Mouse (Mus musculus): ENCODE measurements around the gene Gm44973. TPM values are rescaled to one million over a fixed set of nuclear protein-coding genes. Genes with fewer than 3 reads are reported as not detected.

The Gm44973 gene
- polyA plus RNA-seq, 1 experiment from 2014 or later = 3.6 TPM

GRCm38 (mm10) chr7:5038109-5038732 lies 22.9 kb downstream of the Gm44973 start, which contains the start of gene Zfp784:
Gene Zfp784 (minus strand): TSS chr7:5038446.
- H3K36me3 ChIP-seq (ENCODE audit: control insufficient read depth, insufficient read depth, low read length) = peaks cover 17% of the 10 kb centered on the region
- H3K4me1 ChIP-seq (ENCODE audit: control insufficient read depth, insufficient read depth, low read length) = peaks cover 6% of the 10 kb centered on the region
- H3K4me3 ChIP-seq (ENCODE audit: low read length) = peak within 1 kb of the TSS; percentile 71
- peak; percentile 99 for ATAC-seq
- H3K27ac ChIP-seq (ENCODE audit: low read length) = peak within 1 kb of the TSS; percentile 98
- no peaks in the 10 kb centered on the region for H3K27me3 ChIP-seq (replicated peaks; ENCODE audit: control insufficient read depth, insufficient read depth, low read length)
- peak within 1 kb of the TSS; percentile 84 for H3K9ac ChIP-seq (ENCODE audit: low read depth, low read length)
- H3K4me2 ChIP-seq (ENCODE audit: low read depth, low read length) = peak within 1 kb of the TSS; percentile 50
- no peaks in the 10 kb centered on the region; the same call in 1 of the 2 replicates for H3K9me3 ChIP-seq (ENCODE audit: control insufficient read depth, low read length)
- WGBS = under 1% methylated on average over 48 of the region's 48 CpGs

- H3K36me3 ChIP-seq (ENCODE audit: control insufficient read depth, insufficient read depth, low read length) = peaks cover 17% of the 10 kb centered on the region
- no peaks in the 10 kb centered on the region for H3K27me3 ChIP-seq (replicated peaks; ENCODE audit: control insufficient read depth, insufficient read depth, low read length)
- H3K4me1 ChIP-seq (ENCODE audit: control insufficient read depth, insufficient read depth, low read length) = peaks cover 6% of the 10 kb centered on the region
- H3K4me2 ChIP-seq (ENCODE audit: low read depth, low read length) = peak overlapping the region; percentile 50
- ATAC-seq = no peak
- WGBS = 24% methylated on average over 5 of the region's 5 CpGs
- H3K9ac ChIP-seq (ENCODE audit: low read depth, low read length) = peak overlapping the region; percentile 84
- H3K9me3 ChIP-seq (ENCODE audit: control insufficient read depth, low read length) = no peaks in the 10 kb centered on the region; the same call in 1 of the 2 replicates
- peak overlapping the region; percentile 98 for H3K27ac ChIP-seq (ENCODE audit: low read length)
- H3K4me3 ChIP-seq (ENCODE audit: low read length) = peak overlapping the region; percentile 71
Measured at GRCm38 (mm10) chr7:5038940-5039339, 23.6 kb downstream of the Gm44973 start.

GRCm38 (mm10) chr7:5044981-5045380 lies 29.7 kb downstream of the Gm44973 start:
- H3K27me3 ChIP-seq (replicated peaks; ENCODE audit: control insufficient read depth, insufficient read depth, low read length) = no peaks in the 10 kb centered on the region
- 79% methylated on average over 2 of the region's 2 CpGs for whole genome bisulfite sequencing

GRCm38 (mm10) chr7:5046112-5046511 lies 30.8 kb downstream of the Gm44973 start:
- Histone ChIP-seq H3K4me3 (ENCODE audit: low read length) (no peak overlapping the region), H3K9me3 (ENCODE audit: control insufficient read depth, low read length) (no peaks in the 10 kb centered on the region), H3K9ac (ENCODE audit: low read depth, low read length) (no peak overlapping the region), H3K4me1 (ENCODE audit: control insufficient read depth, insufficient read depth, low read length) (peaks cover 7% of the 10 kb centered on the region; the same call in 1 of the 2 replicates), H3K36me3 (ENCODE audit: control insufficient read depth, insufficient read depth, low read length) (no peaks in the 10 kb centered on the region), H3K4me2 (ENCODE audit: low read depth, low read length) (no peak overlapping the region), H3K27me3 (replicated peaks; ENCODE audit: control insufficient read depth, insufficient read depth, low read length) (0 out of 2 replicates have a peak, but pooled peaks cover 3% of the 10 kb centered on the region), H3K27ac (ENCODE audit: low read length) (no peak overlapping the region)
- WGBS = 82% methylated on average over 2 of the region's 2 CpGs
- ATAC-seq = no peak

More at GRCm38 (mm10) chr7:5044981-5045380, 29.7 kb downstream of the Gm44973 start:
- H3K4me3 ChIP-seq (ENCODE audit: low read length) = no peak overlapping the region
- H3K27ac ChIP-seq (ENCODE audit: low read length) = no peak overlapping the region
- H3K36me3 ChIP-seq (ENCODE audit: control insufficient read depth, insufficient read depth, low read length) = no peaks in the 10 kb centered on the region
- ATAC-seq = no peak
- H3K9ac ChIP-seq (ENCODE audit: low read depth, low read length) = no peak overlapping the region
- H3K4me2 ChIP-seq (ENCODE audit: low read depth, low read length) = no peak overlapping the region
- H3K9me3 ChIP-seq (ENCODE audit: control insufficient read depth, low read length) = no peaks in the 10 kb centered on the region
- no peaks in the 10 kb centered on the region for H3K4me1 ChIP-seq (ENCODE audit: control insufficient read depth, insufficient read depth, low read length)

GRCm38 (mm10) chr7:5047313-5047712 lies 32.0 kb downstream of the Gm44973 start:
- Histone ChIP-seq H3K9ac (ENCODE audit: low read depth, low read length) (no peak overlapping the region), H3K9me3 (ENCODE audit: control insufficient read depth, low read length) (no peaks in the 10 kb centered on the region), H3K4me1 (ENCODE audit: control insufficient read depth, insufficient read depth, low read length) (peaks cover 10% of the 10 kb centered on the region), H3K36me3 (ENCODE audit: control insufficient read depth, insufficient read depth, low read length) (no peaks in the 10 kb centered on the region), H3K4me3 (ENCODE audit: low read length) (no peak overlapping the region), H3K27me3 (replicated peaks; ENCODE audit: control insufficient read depth, insufficient read depth, low read length) (peaks cover 8% of the 10 kb centered on the region; the same call in 1 of the 2 replicates), H3K4me2 (ENCODE audit: low read depth, low read length) (no peak overlapping the region), H3K27ac (ENCODE audit: low read length) (no peak overlapping the region)
- WGBS = 23% methylated on average over 2 of the region's 2 CpGs
- no peak for ATAC-seq

- peaks cover 47% of the 10 kb centered on the region for H3K27me3 ChIP-seq (replicated peaks; ENCODE audit: control insufficient read depth, insufficient read depth, low read length)
- H3K4me1 ChIP-seq (ENCODE audit: control insufficient read depth, insufficient read depth, low read length) = peaks cover 30% of the 10 kb centered on the region
- no peaks in the 10 kb centered on the region for H3K36me3 ChIP-seq (ENCODE audit: control insufficient read depth, insufficient read depth, low read length)
- 1% methylated on average over 65 of the region's 65 CpGs for WGBS
- peak within 1 kb of the TSS; percentile 87 for H3K4me2 ChIP-seq (ENCODE audit: low read depth, low read length)
- no peaks in the 10 kb centered on the region for H3K9me3 ChIP-seq (ENCODE audit: control insufficient read depth, low read length)
- peak within 1 kb of the TSS; percentile 76 for H3K4me3 ChIP-seq (ENCODE audit: low read length)
- peak; percentile 84 for ATAC-seq
- peak within 1 kb of the TSS; percentile 50; the same call in 1 of the 2 replicates for H3K27ac ChIP-seq (ENCODE audit: low read length)
- peak within 1 kb of the TSS; percentile 90 for H3K9ac ChIP-seq (ENCODE audit: low read depth, low read length)
Measured at GRCm38 (mm10) chr7:5051193-5052192, 36.2 kb downstream of the Gm44973 start, which contains the start of gene Zfp580. Gene Zfp580 (plus strand): TSS chr7:5051538.

- 3% methylated on average over 12 of the region's 12 CpGs for WGBS
- no peaks in the 10 kb centered on the region for H3K9me3 ChIP-seq (ENCODE audit: control insufficient read depth, low read length)
- peaks cover 57% of the 10 kb centered on the region for H3K27me3 ChIP-seq (replicated peaks; ENCODE audit: control insufficient read depth, insufficient read depth, low read length)
- peak overlapping the region; percentile 76 for H3K4me3 ChIP-seq (ENCODE audit: low read length)
- H3K9ac ChIP-seq (ENCODE audit: low read depth, low read length) = peak overlapping the region; percentile 67
- no peaks in the 10 kb centered on the region for H3K36me3 ChIP-seq (ENCODE audit: control insufficient read depth, insufficient read depth, low read length)
- peaks cover 34% of the 10 kb centered on the region for H3K4me1 ChIP-seq (ENCODE audit: control insufficient read depth, insufficient read depth, low read length)
- ATAC-seq = no peak
- H3K4me2 ChIP-seq (ENCODE audit: low read depth, low read length) = peak overlapping the region; percentile 87
- H3K27ac ChIP-seq (ENCODE audit: low read length) = no peak overlapping the region
Measured at GRCm38 (mm10) chr7:5052438-5052837, 37.1 kb downstream of the Gm44973 start.

GRCm38 (mm10) chr7:5052931-5053343 lies 37.6 kb downstream of the Gm44973 start:
- no peak overlapping the region for H3K27ac ChIP-seq (ENCODE audit: low read length)
- H3K4me2 ChIP-seq (ENCODE audit: low read depth, low read length) = peak overlapping the region; percentile 87
- H3K9me3 ChIP-seq (ENCODE audit: control insufficient read depth, low read length) = no peaks in the 10 kb centered on the region
- H3K4me3 ChIP-seq (ENCODE audit: low read length) = peak overlapping the region; percentile 76
- H3K27me3 ChIP-seq (replicated peaks; ENCODE audit: control insufficient read depth, insufficient read depth, low read length) = peaks cover 61% of the 10 kb centered on the region
- WGBS = 3% methylated on average over 45 of the region's 45 CpGs
- no peaks in the 10 kb centered on the region for H3K36me3 ChIP-seq (ENCODE audit: control insufficient read depth, insufficient read depth, low read length)
- peak overlapping the region; percentile 67 for H3K9ac ChIP-seq (ENCODE audit: low read depth, low read length)
- no peak for ATAC-seq
- H3K4me1 ChIP-seq (ENCODE audit: control insufficient read depth, insufficient read depth, low read length) = peaks cover 38% of the 10 kb centered on the region

Measured in intestine, embryonic 16.5 days (tissue).